Mouse (Mus musculus) heart, postnatal 0 days (tissue): ENCODE data around the gene Mindy4. TPM values are rescaled to one million over a fixed set of nuclear protein-coding genes. Genes with fewer than 3 reads are reported as not detected.
A peak's percentile ranks its signal among the peaks of the same experiment; 100 is the strongest.

Experiments used
- ATAC-seq: fragments of 200-750 bp; cut with Nextera tagmentation; 2 replicates; pipeline ENCODE4 v1.8.0; 2017; ENCODE audit warnings: low read depth, moderate number of reproducible peaks, moderate library complexity; ENCODE audit not compliant: insufficient read depth
- DNase-seq: peaks from one replicate; pipeline ENCODE4 v3.0.0-alpha.2; 2016; ENCODE audit warnings: low spot score
- H3K27ac ChIP-seq: fragments of 300-500 bp; sonication (generic); 2 replicates; pipeline ENCODE4 v1.5.1; 2014; ENCODE audit warnings: low read depth, mild to moderate bottlenecking
- H3K27me3 ChIP-seq: fragments of 300-500 bp; sonication (generic); 2 replicates; pipeline ENCODE4 v1.6.1; 2014; ENCODE audit warnings: low read length, mixed read lengths; ENCODE audit not compliant: control insufficient read depth, insufficient read depth
- H3K36me3 ChIP-seq: fragments of 300-500 bp; sonication (generic); replicated peaks from 2 replicates; pipeline ENCODE4 v1.6.1; 2014; ENCODE audit warnings: low read length, mixed read lengths; ENCODE audit not compliant: control insufficient read depth, insufficient read depth
- H3K4me1 ChIP-seq: fragments of 300-500 bp; sonication (generic); 2 replicates; pipeline ENCODE4 v1.6.1; 2014; ENCODE audit warnings: antibody characterized with exemption; ENCODE audit not compliant: control insufficient read depth, insufficient read depth
- H3K4me2 ChIP-seq: fragments of 300-500 bp; sonication (generic); 2 replicates; pipeline ENCODE4 v1.6.1; 2014; ENCODE audit warnings: low read depth, mild to moderate bottlenecking, low read length, moderate library complexity
- H3K4me3 ChIP-seq: fragments of 300-500 bp; sonication (generic); 2 replicates; pipeline ENCODE4 v1.5.1; 2014; ENCODE audit warnings: low read depth, low read length
- H3K9ac ChIP-seq: fragments of 300-500 bp; sonication (generic); replicated peaks from 2 replicates; pipeline ENCODE4 v1.6.1; 2014; ENCODE audit warnings: low read depth, low read length, mixed read lengths
- H3K9me3 ChIP-seq: fragments of 300-500 bp; sonication (generic); replicated peaks from 2 replicates; pipeline ENCODE4 v1.6.1; 2016; ENCODE audit warnings: low read length; ENCODE audit not compliant: control insufficient read depth
- CTCF ChIP-seq: IDR thresholded peaks from 2 replicates; pipeline ENCODE4 v1.5.1; 2016; ENCODE audit warnings: antibody characterized with exemption, control low read depth, low read depth
- EP300 ChIP-seq: IDR thresholded peaks from 2 replicates; pipeline ENCODE4 v1.6.1; 2016; ENCODE audit warnings: antibody characterized with exemption, low read depth
- WGBS: fragments of 180-500 bp; shearing (Covaris S2); extraction: QIAGEN DNeasy Blood & Tissue Kit; methylation state at CpG from one replicate; pipeline ENCODE4 v1.1.7; 2014; 5-methylcytosine and 5-hydroxymethylcytosine counted together
- polyA plus RNA-seq: library from polyadenylated mRNA; unstranded; fragments of >200 nt; fragmentation: Nextera tagmentation; extraction: Ambion mirVana; gene quantifications from 2 replicates; pipeline ENCODE4 v1.2.1, GENCODE M21; 2015
- total RNA-seq: library from RNA; depleted of rRNA; stranded (reverse); fragments of >200 nt; gene quantifications from 2 replicates; pipeline ENCODE4 v1.2.3, GENCODE M21; 2014; ENCODE audit warnings: low replicate concordance

Mindy4 gene
- total and polyA plus RNA-seq, 2 experiments from 2014 or later = 3.9 to 31.2 TPM

GRCm38 (mm10) chr6:55240591-55241260 lies 37.5 kb downstream of the Mindy4 start:
- no peaks in the 10 kb centered on the region for H3K9me3 ChIP-seq
- 64% methylated on average over 9 of the region's 9 CpGs for WGBS
- no peak overlapping the region for H3K27ac ChIP-seq
- DNase-seq (no peak), ATAC-seq (peak; percentile 8; the same call in 1 of the 2 replicates)
- peaks cover 18% of the 10 kb centered on the region for H3K4me1 ChIP-seq
- H3K4me3 ChIP-seq = no peak overlapping the region
- no peak overlapping the region for H3K4me2 ChIP-seq
- H3K36me3 ChIP-seq = no peaks in the 10 kb centered on the region
- no peak overlapping the region for H3K9ac ChIP-seq
- H3K27me3 ChIP-seq = no peaks in the 10 kb centered on the region
- no peak for TF ChIP-seq CTCF
- TF ChIP-seq EP300 = no peak

DNA sequence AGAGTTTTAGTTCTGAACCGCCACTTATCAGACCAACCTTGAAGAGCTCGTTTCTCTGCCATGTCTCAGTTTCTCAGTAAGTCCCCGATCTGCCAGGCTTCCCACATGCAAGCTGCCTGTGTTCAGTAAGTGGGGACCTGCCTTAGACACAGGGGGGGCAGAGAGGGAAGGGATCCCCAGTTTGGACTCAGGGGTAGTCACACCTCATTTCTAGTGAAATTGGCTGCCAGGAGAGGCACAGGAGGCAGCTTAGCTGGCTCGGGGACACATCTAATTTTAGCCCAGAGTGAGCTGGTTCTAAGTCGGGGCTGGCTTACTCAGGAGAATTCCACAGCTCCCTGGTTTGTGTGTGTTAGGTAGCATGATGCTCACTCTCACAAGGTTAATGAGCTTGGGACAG lies 38.3 kb downstream of the Mindy4 start:
- 9% methylated on average over 5 of the region's 5 CpGs for WGBS
- Histone ChIP-seq H3K4me1 (peaks cover 18% of the 10 kb centered on the region), H3K27ac (peak overlapping the region; percentile 69), H3K27me3 (no peaks in the 10 kb centered on the region), H3K4me2 (peak overlapping the region; percentile 27), H3K9me3 (no peaks in the 10 kb centered on the region), H3K9ac (no peak overlapping the region), H3K4me3 (no peak overlapping the region), H3K36me3 (no peaks in the 10 kb centered on the region)
- ATAC-seq (peak; percentile 61; the same call in 1 of the 2 replicates), DNase-seq (peak; percentile 67)
- TF ChIP-seq EP300 (no peak), CTCF (no peak)

DNA sequence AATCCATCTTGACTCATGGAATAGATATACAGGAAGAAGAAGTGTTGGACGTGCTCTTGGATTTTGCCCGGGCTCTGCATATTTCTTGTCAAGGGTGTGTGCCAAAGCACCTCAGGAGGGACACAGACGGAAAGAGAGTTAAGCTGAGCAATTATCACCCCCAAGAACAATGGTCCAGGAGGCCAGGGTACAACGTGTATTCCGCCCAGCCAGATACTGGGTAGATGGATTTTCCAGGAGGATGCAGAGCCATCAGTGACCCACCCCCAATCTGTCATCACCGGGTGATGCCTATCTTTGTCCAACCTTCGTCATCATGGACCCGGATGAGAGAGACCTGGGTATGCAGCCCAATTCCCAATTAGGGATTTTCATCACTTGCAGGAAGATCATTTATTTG lies 42.5 kb downstream of the Mindy4 start:
- Histone ChIP-seq H3K9me3 (no peaks in the 10 kb centered on the region), H3K4me1 (peaks cover 13% of the 10 kb centered on the region), H3K4me2 (no peak overlapping the region), H3K4me3 (no peak overlapping the region), H3K27ac (0 out of 2 replicates have a peak overlapping the region, but pooled peaks have one; percentile 36), H3K27me3 (no peaks in the 10 kb centered on the region), H3K36me3 (no peaks in the 10 kb centered on the region), H3K9ac (no peak overlapping the region)
- peak; percentile 78; the same call in 1 of the 2 replicates for TF ChIP-seq EP300
- TF ChIP-seq CTCF = no peak
- no peak for DNase-seq
- WGBS = 53% methylated on average over 8 of the region's 8 CpGs
- peak; percentile 57; the same call in 1 of the 2 replicates for ATAC-seq

- Histone ChIP-seq H3K27me3 (no peaks in the 10 kb centered on the region), H3K9ac (no peak overlapping the region), H3K4me3 (no peak overlapping the region), H3K4me2 (no peak overlapping the region), H3K36me3 (no peaks in the 10 kb centered on the region), H3K4me1 (peaks cover 7% of the 10 kb centered on the region), H3K27ac (no peak overlapping the region), H3K9me3 (no peaks in the 10 kb centered on the region)
- DNase-seq (no peak), ATAC-seq (no peak)
- 68% methylated on average over 7 of the region's 7 CpGs for WGBS
- TF ChIP-seq EP300 (no peak), CTCF (no peak)
Measured at GRCm38 (mm10) chr6:55246441-55246840, 43.3 kb downstream of the Mindy4 start.

- H3K4me3 ChIP-seq = no peak overlapping the region
- ATAC-seq (no peak), DNase-seq (no peak)
- TF ChIP-seq EP300 = no peak
- TF ChIP-seq CTCF = no peak
- no peak overlapping the region for H3K9ac ChIP-seq
- no peak overlapping the region for H3K27ac ChIP-seq
- H3K27me3 ChIP-seq = no peaks in the 10 kb centered on the region
- peaks cover 3% of the 10 kb centered on the region; the same call in 1 of the 2 replicates for H3K4me1 ChIP-seq
- 85% methylated on average over 12 of the region's 12 CpGs for WGBS
- H3K9me3 ChIP-seq = no peaks in the 10 kb centered on the region
- H3K4me2 ChIP-seq = no peak overlapping the region
- H3K36me3 ChIP-seq = no peaks in the 10 kb centered on the region
Measured at GRCm38 (mm10) chr6:55246911-55247438, 43.8 kb downstream of the Mindy4 start.

- H3K9ac ChIP-seq = no peak overlapping the region
- TF ChIP-seq CTCF (no peak), EP300 (no peak)
- H3K4me2 ChIP-seq = no peak overlapping the region
- H3K4me1 ChIP-seq = peaks cover 2% of the 10 kb centered on the region; the same call in 1 of the 2 replicates
- DNase-seq = no peak
- no peaks in the 10 kb centered on the region for H3K36me3 ChIP-seq
- 95% methylated on average over 9 of the region's 9 CpGs for WGBS
- H3K27ac ChIP-seq = no peak overlapping the region
- no peak for ATAC-seq
- H3K27me3 ChIP-seq = no peaks in the 10 kb centered on the region
- H3K9me3 ChIP-seq = no peaks in the 10 kb centered on the region
- H3K4me3 ChIP-seq = no peak overlapping the region
Measured at GRCm38 (mm10) chr6:55249263-55249662, 46.1 kb downstream of the Mindy4 start.
